Mouse (Mus musculus) CH12.LX (cell line): Measurements from ENCODE around the gene Lrrk2.

ENCODE experiments used
- CTCF ChIP-seq, 2 experiments: IDR thresholded peaks in 1 of 2; conservative IDR thresholded peaks in 1 of 2; 2 replicates each; pipeline ENCODE4 v1.5.1; 2011 to 2012; ENCODE audit warnings: low read depth in 2 of 2, low read length in 2 of 2, improper control_type of control experiment in 1 of 2, inconsistent platforms in 1 of 2, mild to moderate bottlenecking in 1 of 2, moderate library complexity in 1 of 2
- ELF1 ChIP-seq: IDR thresholded peaks from 2 replicates; pipeline ENCODE4 v1.6.1; 2014; ENCODE audit warnings: low read depth, mild to moderate bottlenecking, inconsistent platforms, low read length, improper control_type of control experiment
- GABPA ChIP-seq: IDR thresholded peaks from 2 replicates; pipeline ENCODE4 v1.6.1; 2012; ENCODE audit warnings: low read depth, low read length, improper control_type of control experiment, inconsistent platforms; ENCODE audit not compliant: insufficient replicate concordance
- MAFK ChIP-seq: IDR thresholded peaks from 2 replicates; pipeline ENCODE4 v1.6.1; 2011; ENCODE audit warnings: low read length, improper control_type of control experiment; ENCODE audit not compliant: insufficient replicate concordance
- MAX ChIP-seq: IDR thresholded peaks from 2 replicates; pipeline ENCODE4 v1.6.1; 2011; ENCODE audit warnings: low read length, improper control_type of control experiment
- POLR2A ChIP-seq: IDR thresholded peaks from 2 replicates; pipeline ENCODE4 v1.6.1; 2011; ENCODE audit warnings: low read depth, mild to moderate bottlenecking, improper control_type of control experiment, low read length
- ZKSCAN1 ChIP-seq: IDR thresholded peaks from 2 replicates; pipeline ENCODE4 v1.6.1; 2012; ENCODE audit warnings: low read depth, inconsistent platforms, low read length, improper control_type of control experiment, borderline replicate concordance

GRCm38 (mm10) chr15:91624475-91624874, 48.5 kb upstream of the Lrrk2 start:
- TF ChIP-seq CTCF (conservative IDR thresholded peaks at IDR 0.05 in 1 of 2, IDR thresholded peaks at IDR 0.05 in 1 of 2; ENCODE audit: low read depth in 2 of 2, low read length in 2 of 2) (no peak), POLR2A (no peak), MAX (no peak), MAFK (no peak), ZKSCAN1 (no peak), ELF1 (no peak), GABPA (no peak)
